Mouse (Mus musculus) kidney, postnatal 0 days (tissue): Measurements from ENCODE around the gene Prss22. TPM values are rescaled to one million over a fixed set of nuclear protein-coding genes. Genes with fewer than 3 reads are reported as not detected.

ENCODE experiments used
- ATAC-seq: fragments of 200-750 bp; cut with Nextera tagmentation; replicated peaks from 2 replicates; pipeline ENCODE4 v1.8.0; 2017; ENCODE audit warnings: low read depth, moderate number of reproducible peaks, moderate TSS enrichment, moderate library complexity; ENCODE audit not compliant: low FRiP score
- DNase-seq: peaks from one replicate; pipeline ENCODE4 v3.0.0-alpha.2; 2016; ENCODE audit warnings: low spot score
- H3K27ac ChIP-seq: fragments of 300-500 bp; sonication (generic); 2 replicates; pipeline ENCODE4 v1.5.1; 2014; ENCODE audit warnings: mild to moderate bottlenecking
- H3K27me3 ChIP-seq: fragments of 300-500 bp; sonication (generic); 2 replicates; pipeline ENCODE4 v1.6.1; 2014; ENCODE audit warnings: low read length, mixed read lengths; ENCODE audit not compliant: insufficient read depth
- H3K36me3 ChIP-seq: fragments of 300-500 bp; sonication (generic); 2 replicates; pipeline ENCODE4 v1.6.1; 2014; ENCODE audit warnings: low read length, mixed read lengths; ENCODE audit not compliant: insufficient read depth
- H3K4me1 ChIP-seq: fragments of 300-500 bp; sonication (generic); replicated peaks from 2 replicates; pipeline ENCODE4 v1.6.1; 2014; ENCODE audit warnings: antibody characterized with exemption, low read length, mixed read lengths; ENCODE audit not compliant: insufficient read depth
- H3K4me2 ChIP-seq: fragments of 300-500 bp; sonication (generic); 2 replicates; pipeline ENCODE4 v1.6.1; 2014; ENCODE audit warnings: mild to moderate bottlenecking, low read length, moderate library complexity, mixed read lengths
- H3K4me3 ChIP-seq: fragments of 300-500 bp; sonication (generic); replicated peaks from 2 replicates; pipeline ENCODE4 v1.5.1; 2014; ENCODE audit warnings: low read depth, low read length
- H3K9ac ChIP-seq: fragments of 300-500 bp; sonication (generic); 2 replicates; pipeline ENCODE4 v1.6.1; 2014; ENCODE audit warnings: low read depth, low read length
- H3K9me3 ChIP-seq: fragments of 300-500 bp; sonication (generic); replicated peaks from 2 replicates; pipeline ENCODE4 v1.6.1; 2016; ENCODE audit warnings: low read length, inconsistent platforms, mixed read lengths
- CTCF ChIP-seq: IDR thresholded peaks from 2 replicates; pipeline ENCODE4 v1.5.1; 2016; ENCODE audit warnings: antibody characterized with exemption, low read depth, mild to moderate bottlenecking, moderate library complexity
- WGBS: fragments of 180-500 bp; shearing (Covaris S2); extraction: QIAGEN DNeasy Blood & Tissue Kit; methylation state at CpG from one replicate; pipeline ENCODE4 v1.1.7; 2014; 5-methylcytosine and 5-hydroxymethylcytosine counted together
- polyA plus RNA-seq: library from polyadenylated mRNA; unstranded; fragments of >200 nt; fragmentation: Nextera tagmentation; extraction: Ambion mirVana; gene quantifications from 2 replicates; pipeline ENCODE4 v1.2.1, GENCODE M21; 2015

Gene Prss22
- polyA plus RNA-seq, 1 experiment from 2014 or later = 0.72 TPM

DNA sequence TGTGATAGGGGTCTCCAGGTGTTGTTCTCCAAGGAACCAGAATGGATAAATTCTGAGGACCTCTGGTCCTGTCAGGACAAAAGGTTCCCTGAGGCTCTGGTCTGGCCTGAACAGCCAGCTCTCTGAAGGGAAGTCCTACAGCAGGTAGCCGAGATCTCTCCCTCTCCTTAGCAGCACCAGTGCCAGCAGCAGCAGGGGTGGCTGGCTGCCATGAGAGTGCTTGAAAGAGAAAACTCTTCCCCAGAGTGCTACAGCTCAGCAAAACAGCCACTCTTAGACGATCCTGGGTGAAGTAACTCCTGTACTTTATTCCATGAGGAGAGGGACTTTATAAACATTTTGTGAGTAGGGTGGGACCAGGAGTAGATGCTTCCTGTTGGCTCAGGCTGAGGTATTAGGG is 8.1 kb downstream of the Prss22 start:
- Histone ChIP-seq H3K27ac (no peak overlapping the region), H3K4me1 (no peaks in the 10 kb centered on the region), H3K4me2 (no peak overlapping the region), H3K9ac (no peak overlapping the region), H3K4me3 (no peak overlapping the region), H3K9me3 (no peaks in the 10 kb centered on the region), H3K36me3 (no peaks in the 10 kb centered on the region), H3K27me3 (no peaks in the 10 kb centered on the region)
- whole genome bisulfite sequencing = 45% methylated on average over 2 of the region's 2 CpGs
- TF ChIP-seq CTCF = no peak
- ATAC-seq (no peak), DNase-seq (no peak)

DNA sequence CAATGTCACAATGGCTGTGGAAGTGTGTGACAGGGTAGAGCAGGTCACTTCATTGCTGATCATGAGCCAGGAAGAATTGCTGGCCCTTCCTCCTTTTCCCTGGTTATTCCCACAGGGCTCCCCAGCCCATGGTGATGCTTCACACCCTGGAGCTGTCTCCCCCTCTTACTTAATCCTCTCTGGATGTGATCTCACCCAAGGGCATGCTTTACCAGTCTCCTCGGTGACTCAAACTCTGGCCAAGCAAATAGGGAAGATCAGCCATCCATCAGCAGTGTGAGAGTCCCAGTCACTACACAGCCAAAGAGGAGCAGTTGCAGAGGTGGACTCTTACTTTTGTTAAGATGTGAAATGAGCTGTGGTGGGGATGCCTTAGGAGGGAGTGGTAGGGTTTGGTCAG is 12.9 kb downstream of the Prss22 start:
- H3K9me3 ChIP-seq = no peaks in the 10 kb centered on the region
- no peak overlapping the region for H3K9ac ChIP-seq
- no peak overlapping the region for H3K4me3 ChIP-seq
- no peak overlapping the region for H3K4me2 ChIP-seq
- H3K27ac ChIP-seq = no peak overlapping the region
- no peaks in the 10 kb centered on the region for H3K27me3 ChIP-seq
- H3K36me3 ChIP-seq = no peaks in the 10 kb centered on the region
- no peaks in the 10 kb centered on the region for H3K4me1 ChIP-seq
- ATAC-seq (no peak), DNase-seq (no peak)
- 80% methylated on average over 1 of the region's 1 CpGs for WGBS
- no peak for TF ChIP-seq CTCF

DNA sequence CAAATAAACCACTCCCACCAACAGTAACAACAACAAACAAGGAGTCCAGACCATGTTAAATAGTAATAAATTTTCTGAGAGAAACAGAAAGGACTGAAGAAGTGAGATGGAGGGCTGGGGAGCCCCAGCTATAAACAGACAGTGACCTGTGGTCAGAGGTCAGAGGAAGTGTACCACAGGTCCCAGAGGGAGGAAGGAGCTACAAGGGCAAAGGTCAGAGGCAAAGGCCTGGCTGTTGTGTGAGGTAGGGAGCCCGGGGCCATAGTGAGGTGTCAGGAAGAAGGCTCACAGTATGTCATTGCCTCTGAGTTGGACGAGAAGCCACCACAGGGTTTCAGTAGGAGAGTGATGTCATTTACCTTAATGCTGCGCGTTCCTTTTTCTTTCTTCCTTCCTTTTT is 15.0 kb downstream of the Prss22 start:
- Histone ChIP-seq H3K36me3 (no peaks in the 10 kb centered on the region), H3K4me2 (no peak overlapping the region), H3K27me3 (no peaks in the 10 kb centered on the region), H3K4me3 (no peak overlapping the region), H3K4me1 (no peaks in the 10 kb centered on the region), H3K9ac (no peak overlapping the region), H3K9me3 (no peaks in the 10 kb centered on the region), H3K27ac (no peak overlapping the region)
- WGBS = 29% methylated on average over 4 of the region's 4 CpGs
- no peak for DNase-seq
- no peak for TF ChIP-seq CTCF
- no peak for ATAC-seq

DNA sequence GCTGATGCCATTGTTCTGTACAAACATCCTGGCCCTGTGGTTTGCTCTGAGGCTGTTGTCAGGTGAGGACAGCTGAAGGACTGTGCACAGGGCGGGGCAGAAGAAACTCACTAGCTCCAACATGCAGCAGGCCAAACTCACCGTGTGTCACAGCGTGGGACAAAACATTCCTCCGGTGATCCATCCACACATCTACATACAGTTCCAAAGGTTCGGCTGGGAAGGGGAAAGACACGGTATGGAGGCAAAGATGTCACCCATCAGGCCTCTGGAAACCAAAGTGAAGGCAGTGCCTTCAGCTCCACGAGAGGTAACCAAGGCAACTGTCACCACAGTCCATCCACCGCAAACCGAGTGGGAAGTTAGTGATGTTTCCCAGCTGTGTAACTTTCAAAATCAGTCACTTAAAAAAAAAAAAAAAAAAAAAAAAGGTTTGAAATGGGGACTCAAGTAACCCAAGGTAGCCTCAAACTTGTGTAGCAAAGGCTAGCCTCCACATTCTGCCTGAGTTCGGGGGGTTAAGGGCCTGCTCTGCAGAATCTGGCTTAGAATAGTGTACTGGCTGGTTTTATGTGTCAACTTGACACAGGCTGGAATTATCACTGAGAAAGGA is 17.5 kb downstream of the Prss22 start, which contains the start of gene Prss30:
TSS of gene Prss30 (minus strand) at position 270 of the 613 bp plus-strand sequence.
- Histone ChIP-seq H3K4me2 (no peak within 1 kb of the TSS), H3K27ac (0 out of 2 replicates have a peak within 1 kb of the TSS, but pooled peaks have one; percentile 0), H3K4me1 (no peaks in the 10 kb centered on the region), H3K27me3 (no peaks in the 10 kb centered on the region), H3K36me3 (no peaks in the 10 kb centered on the region), H3K9me3 (no peaks in the 10 kb centered on the region), H3K4me3 (no peak within 1 kb of the TSS), H3K9ac (no peak within 1 kb of the TSS)
- ATAC-seq = no peak
- TF ChIP-seq CTCF = no peak
- DNase-seq = no peak
- WGBS = 60% methylated on average over 10 of the region's 10 CpGs

DNA sequence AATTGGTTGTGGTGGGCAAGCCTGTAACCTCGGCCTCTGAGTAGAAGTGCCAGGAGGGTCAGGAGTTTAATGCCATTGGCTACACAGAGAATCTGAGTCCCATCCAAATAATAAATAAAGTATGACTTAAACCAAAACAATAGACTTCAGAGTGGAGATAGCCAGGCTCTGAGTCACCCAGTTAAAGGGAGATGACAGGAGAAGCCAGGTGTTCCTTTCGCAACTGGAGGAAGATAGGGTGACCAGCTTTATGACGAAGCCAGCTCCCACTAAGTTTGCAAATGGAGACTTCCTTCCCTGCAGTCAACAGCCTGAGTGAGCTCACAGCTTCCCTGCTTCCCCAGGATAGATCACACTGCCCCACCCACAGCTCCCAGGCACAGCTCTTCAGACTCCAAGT is 18.4 kb downstream of the Prss22 start:
- no peak for TF ChIP-seq CTCF
- no peak for ATAC-seq
- no peak for DNase-seq
- H3K27ac ChIP-seq = no peak overlapping the region
- no peak overlapping the region for H3K4me2 ChIP-seq
- H3K27me3 ChIP-seq = no peaks in the 10 kb centered on the region
- H3K4me3 ChIP-seq = no peak overlapping the region
- H3K36me3 ChIP-seq = no peaks in the 10 kb centered on the region
- no peaks in the 10 kb centered on the region for H3K4me1 ChIP-seq
- WGBS = 40% methylated on average over 3 of the region's 3 CpGs
- H3K9me3 ChIP-seq = no peaks in the 10 kb centered on the region
- H3K9ac ChIP-seq = no peak overlapping the region

DNA sequence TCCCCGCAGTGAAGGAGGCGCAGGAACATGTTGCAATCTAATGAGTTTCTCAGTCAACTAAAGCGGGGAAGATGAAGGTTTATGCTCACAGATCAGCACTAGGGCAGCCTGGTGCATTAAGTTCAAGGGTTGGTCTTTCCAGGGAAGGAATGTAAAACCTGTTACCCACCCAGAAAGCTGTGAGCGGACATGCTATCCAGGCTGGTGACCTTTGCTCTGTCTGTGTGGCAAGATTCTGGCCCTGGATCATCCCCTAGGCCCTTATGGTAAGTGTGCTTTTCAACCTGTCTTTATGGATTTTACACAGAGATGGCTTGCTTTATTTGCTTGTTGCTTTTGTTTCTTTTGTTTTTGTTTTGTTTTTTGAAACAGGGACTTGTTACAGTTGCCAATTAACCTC is 21.2 kb downstream of the Prss22 start:
- no peak overlapping the region for H3K4me2 ChIP-seq
- no peaks in the 10 kb centered on the region for H3K36me3 ChIP-seq
- H3K27me3 ChIP-seq = no peaks in the 10 kb centered on the region
- H3K4me1 ChIP-seq = no peaks in the 10 kb centered on the region
- H3K4me3 ChIP-seq = no peak overlapping the region
- H3K9me3 ChIP-seq = no peaks in the 10 kb centered on the region
- H3K27ac ChIP-seq = 0 out of 2 replicates have a peak overlapping the region, but pooled peaks have one; percentile 31
- no peak overlapping the region for H3K9ac ChIP-seq
- no peak for TF ChIP-seq CTCF
- ATAC-seq (peak; percentile 60; the same call in 1 of the 2 replicates), DNase-seq (no peak)
- 75% methylated on average over 4 of the region's 4 CpGs for WGBS

DNA sequence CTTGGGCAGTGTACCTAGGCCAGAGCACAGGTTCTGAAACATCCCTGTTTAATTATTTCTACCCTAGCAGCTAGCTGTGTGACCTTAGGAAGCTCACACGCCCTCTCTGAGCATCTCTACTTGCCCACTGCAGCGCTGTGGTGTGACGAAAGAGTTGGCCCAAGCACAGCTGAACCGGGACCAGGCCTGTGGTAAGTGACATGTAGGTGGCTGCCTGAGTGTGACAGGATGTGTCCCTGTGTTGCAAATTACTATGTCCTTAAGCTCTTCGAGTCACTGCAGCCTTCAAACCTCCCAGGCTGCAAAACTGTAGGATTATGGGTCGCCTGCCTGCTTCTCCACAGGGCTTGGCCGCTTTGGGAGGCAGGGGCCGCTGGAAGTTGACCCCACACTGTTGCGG is 26.6 kb downstream of the Prss22 start:
- no peak overlapping the region for H3K4me3 ChIP-seq
- H3K4me1 ChIP-seq = no peaks in the 10 kb centered on the region
- no peak overlapping the region for H3K4me2 ChIP-seq
- no peak for TF ChIP-seq CTCF
- no peaks in the 10 kb centered on the region for H3K9me3 ChIP-seq
- 85% methylated on average over 9 of the region's 9 CpGs for WGBS
- no peak overlapping the region for H3K27ac ChIP-seq
- ATAC-seq (no peak), DNase-seq (no peak)
- no peaks in the 10 kb centered on the region for H3K27me3 ChIP-seq
- H3K9ac ChIP-seq = no peak overlapping the region
- no peaks in the 10 kb centered on the region for H3K36me3 ChIP-seq
